Mouse (Mus musculus) midbrain, embryonic 16.5 days (tissue): ENCODE data around the gene Cped1. TPM values are rescaled to one million over a fixed set of nuclear protein-coding genes. Genes with fewer than 3 reads are reported as not detected.

Experiments used
- ATAC-seq: fragments of 200-750 bp; cut with Nextera tagmentation; 2 replicates; pipeline ENCODE4 v1.8.0; 2017; ENCODE audit warnings: moderate TSS enrichment
- H3K27ac ChIP-seq: fragments of 300-500 bp; sonication (generic); 2 replicates; pipeline ENCODE4 v1.5.1; 2014; ENCODE audit warnings: mild to moderate bottlenecking, low read length, mixed read lengths
- H3K27me3 ChIP-seq: fragments of 300-500 bp; sonication (generic); 2 replicates; pipeline ENCODE4 v1.6.1; 2014; ENCODE audit warnings: low read depth, low read length, mixed read lengths; ENCODE audit not compliant: control insufficient read depth, insufficient read depth
- H3K36me3 ChIP-seq: fragments of 300-500 bp; sonication (generic); 2 replicates; pipeline ENCODE4 v1.6.1; 2014; ENCODE audit warnings: mild to moderate bottlenecking, low read length, moderate library complexity, mixed read lengths; ENCODE audit not compliant: control insufficient read depth, insufficient read depth
- H3K4me1 ChIP-seq: fragments of 300-500 bp; sonication (generic); 2 replicates; pipeline ENCODE4 v1.6.1; 2014; ENCODE audit warnings: mild to moderate bottlenecking, low read length, mixed read lengths; ENCODE audit not compliant: control insufficient read depth, insufficient read depth
- H3K4me2 ChIP-seq: fragments of 300-500 bp; sonication (generic); 2 replicates; pipeline ENCODE4 v1.6.1; 2014; ENCODE audit warnings: mild to moderate bottlenecking, low read length, mixed read lengths
- H3K4me3 ChIP-seq: fragments of 300-500 bp; sonication (generic); 2 replicates; pipeline ENCODE4 v1.5.1; 2014; ENCODE audit warnings: low read depth, mild to moderate bottlenecking, low read length, moderate library complexity, mixed read lengths
- H3K9ac ChIP-seq: fragments of 300-500 bp; sonication (generic); 2 replicates; pipeline ENCODE4 v1.6.1; 2014; ENCODE audit warnings: low read depth, low read length, mixed read lengths
- H3K9me3 ChIP-seq: fragments of 300-500 bp; sonication (generic); replicated peaks from 2 replicates; pipeline ENCODE4 v1.6.1; 2014; ENCODE audit warnings: mild to moderate bottlenecking, low read length, mixed read lengths; ENCODE audit not compliant: control insufficient read depth, poor library complexity, severe bottlenecking
- WGBS: fragments of 180-500 bp; shearing (Covaris S2); extraction: QIAGEN DNeasy Blood & Tissue Kit; methylation state at CpG from one replicate; pipeline ENCODE4 v1.1.7; 2014; 5-methylcytosine and 5-hydroxymethylcytosine counted together
- polyA plus RNA-seq: library from polyadenylated mRNA; unstranded; fragments of >200 nt; fragmentation: Nextera tagmentation; extraction: Ambion mirVana; gene quantifications from 2 replicates; pipeline ENCODE4 v1.2.1, GENCODE M21; 2015

The Cped1 gene
- polyA plus RNA-seq, 1 experiment from 2014 or later, result 2.1 TPM

GRCm38 (mm10) chr6:22178721-22179295 lies 193.1 kb downstream of the Cped1 start:
- no peak overlapping the region for H3K4me2 ChIP-seq
- ATAC-seq, result no peak
- no peaks in the 10 kb centered on the region for H3K4me1 ChIP-seq
- no peaks in the 10 kb centered on the region for H3K9me3 ChIP-seq
- WGBS, result 70% methylated on average over 8 of the region's 8 CpGs
- H3K27me3 ChIP-seq, result no peaks in the 10 kb centered on the region
- no peak overlapping the region for H3K4me3 ChIP-seq
- H3K9ac ChIP-seq, result no peak overlapping the region
- H3K27ac ChIP-seq, result no peak overlapping the region
- H3K36me3 ChIP-seq, result no peaks in the 10 kb centered on the region

- no peak overlapping the region for H3K9ac ChIP-seq
- no peaks in the 10 kb centered on the region for H3K9me3 ChIP-seq
- H3K27me3 ChIP-seq, result no peaks in the 10 kb centered on the region
- no peak overlapping the region for H3K4me3 ChIP-seq
- H3K4me1 ChIP-seq, result no peaks in the 10 kb centered on the region
- H3K4me2 ChIP-seq, result peak overlapping the region; percentile 12; the same call in 1 of the 2 replicates
- H3K27ac ChIP-seq, result no peak overlapping the region
- H3K36me3 ChIP-seq, result no peaks in the 10 kb centered on the region
- no peak for ATAC-seq
- 75% methylated on average over 10 of the region's 10 CpGs for WGBS
Measured at GRCm38 (mm10) chr6:22180316-22180715, 194.6 kb downstream of the Cped1 start.

- H3K27ac ChIP-seq, result no peak overlapping the region
- H3K4me2 ChIP-seq, result no peak overlapping the region
- H3K27me3 ChIP-seq, result no peaks in the 10 kb centered on the region
- no peaks in the 10 kb centered on the region for H3K36me3 ChIP-seq
- no peaks in the 10 kb centered on the region for H3K4me1 ChIP-seq
- H3K4me3 ChIP-seq, result no peak overlapping the region
- no peak for ATAC-seq
- WGBS, result 94% methylated on average over 8 of the region's 8 CpGs
- H3K9ac ChIP-seq, result no peak overlapping the region
- no peaks in the 10 kb centered on the region for H3K9me3 ChIP-seq
Measured at GRCm38 (mm10) chr6:22186967-22187366, 201.3 kb downstream of the Cped1 start.

GRCm38 (mm10) chr6:22189346-22190335 lies 203.9 kb downstream of the Cped1 start:
- H3K27me3 ChIP-seq, result no peaks in the 10 kb centered on the region
- no peak overlapping the region for H3K27ac ChIP-seq
- no peaks in the 10 kb centered on the region for H3K36me3 ChIP-seq
- H3K4me2 ChIP-seq, result peak overlapping the region; percentile 10
- no peaks in the 10 kb centered on the region for H3K9me3 ChIP-seq
- no peak overlapping the region for H3K4me3 ChIP-seq
- 64% methylated on average over 24 of the region's 24 CpGs for WGBS
- H3K9ac ChIP-seq, result no peak overlapping the region
- no peaks in the 10 kb centered on the region for H3K4me1 ChIP-seq
- ATAC-seq, result peak; percentile 39; the same call in 1 of the 2 replicates

- Histone ChIP-seq H3K9ac (no peak overlapping the region), H3K9me3 (no peaks in the 10 kb centered on the region), H3K4me2 (no peak overlapping the region), H3K4me1 (no peaks in the 10 kb centered on the region), H3K4me3 (no peak overlapping the region), H3K27me3 (no peaks in the 10 kb centered on the region), H3K27ac (no peak overlapping the region), H3K36me3 (no peaks in the 10 kb centered on the region)
- ATAC-seq, result no peak
- 85% methylated on average over 3 of the region's 3 CpGs for WGBS
Measured at GRCm38 (mm10) chr6:22198603-22199002, 212.9 kb downstream of the Cped1 start.

GRCm38 (mm10) chr6:22199473-22199872 lies 213.8 kb downstream of the Cped1 start:
- 88% methylated on average over 2 of the region's 2 CpGs for WGBS

GRCm38 (mm10) chr6:22200133-22200532 lies 214.4 kb downstream of the Cped1 start:
- Histone ChIP-seq H3K9ac (no peak overlapping the region), H3K4me1 (no peaks in the 10 kb centered on the region), H3K36me3 (no peaks in the 10 kb centered on the region), H3K4me2 (no peak overlapping the region), H3K9me3 (no peaks in the 10 kb centered on the region), H3K27ac (no peak overlapping the region), H3K4me3 (no peak overlapping the region), H3K27me3 (no peaks in the 10 kb centered on the region)
- ATAC-seq, result no peak
- WGBS, result 98% methylated on average over 3 of the region's 3 CpGs

More at GRCm38 (mm10) chr6:22199473-22199872, 213.8 kb downstream of the Cped1 start:
- no peak overlapping the region for H3K9ac ChIP-seq
- no peaks in the 10 kb centered on the region for H3K9me3 ChIP-seq
- no peaks in the 10 kb centered on the region for H3K27me3 ChIP-seq
- H3K4me3 ChIP-seq, result no peak overlapping the region
- H3K36me3 ChIP-seq, result no peaks in the 10 kb centered on the region
- H3K4me1 ChIP-seq, result no peaks in the 10 kb centered on the region
- H3K27ac ChIP-seq, result no peak overlapping the region
- ATAC-seq, result no peak
- H3K4me2 ChIP-seq, result no peak overlapping the region

- no peaks in the 10 kb centered on the region for H3K36me3 ChIP-seq
- no peak overlapping the region for H3K4me2 ChIP-seq
- 0 out of 2 replicates have a peak, but pooled peaks cover 2% of the 10 kb centered on the region for H3K4me1 ChIP-seq
- H3K9ac ChIP-seq, result no peak overlapping the region
- no peak overlapping the region for H3K27ac ChIP-seq
- no peak for ATAC-seq
- no peak overlapping the region for H3K4me3 ChIP-seq
- H3K27me3 ChIP-seq, result no peaks in the 10 kb centered on the region
- H3K9me3 ChIP-seq, result no peaks in the 10 kb centered on the region
- 91% methylated on average over 3 of the region's 3 CpGs for WGBS
Measured at GRCm38 (mm10) chr6:22201879-22202278, 216.2 kb downstream of the Cped1 start.
